Mouse (Mus musculus): ENCODE results near the gene Golga2. TPM values are rescaled to one million over a fixed set of nuclear protein-coding genes. Genes with fewer than 3 reads are reported as not detected.

Gene Golga2
- polyA plus RNA-seq, 1 experiment, result 74.0 TPM

GRCm38 (mm10) chr2:32343351-32343671 is 56.1 kb downstream of the Golga2 start:
- Histone ChIP-seq H3K4me1 (ENCODE audit: control insufficient read depth, insufficient read depth, low read length) (peaks cover 69% of the 10 kb centered on the region), H3K4me3 (replicated peaks; ENCODE audit: insufficient read depth, low read depth, low read length) (no peak overlapping the region), H3K27ac (ENCODE audit: insufficient read depth, low read length) (peak overlapping the region; percentile 92), H3K27me3 (ENCODE audit: control insufficient read depth, insufficient read depth, low read length) (no peaks in the 10 kb centered on the region)
- no peak for DNase-seq
- TF ChIP-seq POLR2A (IDR thresholded peaks at IDR 0.05; ENCODE audit: borderline replicate concordance, insufficient read depth, low read length) (no peak), CTCF (IDR thresholded peaks at IDR 0.05; ENCODE audit: borderline replicate concordance, insufficient read depth, low read depth, low read length) (no peak)
- WGBS, result 70% methylated on average over 2 of the region's 2 CpGs

- Histone ChIP-seq H3K4me3 (replicated peaks; ENCODE audit: insufficient read depth, low read depth, low read length) (no peak overlapping the region), H3K4me1 (ENCODE audit: control insufficient read depth, insufficient read depth, low read length) (peaks cover 76% of the 10 kb centered on the region), H3K27ac (ENCODE audit: insufficient read depth, low read length) (peak overlapping the region; percentile 98), H3K27me3 (ENCODE audit: control insufficient read depth, insufficient read depth, low read length) (no peaks in the 10 kb centered on the region)
- peak; percentile 98 to 99 for DNase-seq
- TF ChIP-seq POLR2A (IDR thresholded peaks at IDR 0.05; ENCODE audit: borderline replicate concordance, insufficient read depth, low read length) (peak; percentile 16; the same call in 1 of the 2 replicates), CTCF (IDR thresholded peaks at IDR 0.05; ENCODE audit: borderline replicate concordance, insufficient read depth, low read depth, low read length) (no peak)
- 7% methylated on average over 10 of the region's 10 CpGs for WGBS
Measured at GRCm38 (mm10) chr2:32344056-32344455, 56.9 kb downstream of the Golga2 start.

- Histone ChIP-seq H3K27me3 (ENCODE audit: control insufficient read depth, insufficient read depth, low read length) (no peaks in the 10 kb centered on the region), H3K4me3 (replicated peaks; ENCODE audit: insufficient read depth, low read depth, low read length) (peak overlapping the region; percentile 1), H3K27ac (ENCODE audit: insufficient read depth, low read length) (peak overlapping the region; percentile 98), H3K4me1 (ENCODE audit: control insufficient read depth, insufficient read depth, low read length) (peaks cover 80% of the 10 kb centered on the region)
- peak; percentile 47 to 58 for DNase-seq
- TF ChIP-seq CTCF (IDR thresholded peaks at IDR 0.05; ENCODE audit: borderline replicate concordance, insufficient read depth, low read depth, low read length), result no peak
- TF ChIP-seq POLR2A (IDR thresholded peaks at IDR 0.05; ENCODE audit: borderline replicate concordance, insufficient read depth, low read length), result no peak
- WGBS, result 32% methylated on average over 14 of the region's 14 CpGs
Measured at GRCm38 (mm10) chr2:32344598-32345321, 57.6 kb downstream of the Golga2 start.

- Histone ChIP-seq H3K27ac (ENCODE audit: insufficient read depth, low read length) (peak overlapping the region; percentile 100), H3K4me1 (ENCODE audit: control insufficient read depth, insufficient read depth, low read length) (peaks cover 64% of the 10 kb centered on the region), H3K4me3 (replicated peaks; ENCODE audit: insufficient read depth, low read depth, low read length) (no peak overlapping the region), H3K27me3 (ENCODE audit: control insufficient read depth, insufficient read depth, low read length) (no peaks in the 10 kb centered on the region)
- TF ChIP-seq POLR2A (IDR thresholded peaks at IDR 0.05; ENCODE audit: borderline replicate concordance, insufficient read depth, low read length), result no peak
- no peak for TF ChIP-seq CTCF (IDR thresholded peaks at IDR 0.05; ENCODE audit: borderline replicate concordance, insufficient read depth, low read depth, low read length)
- WGBS, result 25% methylated on average over 6 of the region's 6 CpGs
- DNase-seq, result peak in 1 of 2 experiments; percentile 61
Measured at GRCm38 (mm10) chr2:32347019-32347418, 59.8 kb downstream of the Golga2 start.

- peak; percentile 79 to 83 for DNase-seq
Measured at GRCm38 (mm10) chr2:32348311-32348710, 61.1 kb downstream of the Golga2 start.

GRCm38 (mm10) chr2:32349625-32350255 is 62.6 kb downstream of the Golga2 start:
- TF ChIP-seq CTCF (IDR thresholded peaks at IDR 0.05; ENCODE audit: borderline replicate concordance, insufficient read depth, low read depth, low read length) (no peak), POLR2A (IDR thresholded peaks at IDR 0.05; ENCODE audit: borderline replicate concordance, insufficient read depth, low read length) (0 out of 2 replicates have a peak, but pooled peaks have one; percentile 18)
- Histone ChIP-seq H3K27ac (ENCODE audit: insufficient read depth, low read length) (peak overlapping the region; percentile 100), H3K4me1 (ENCODE audit: control insufficient read depth, insufficient read depth, low read length) (peaks cover 40% of the 10 kb centered on the region), H3K27me3 (ENCODE audit: control insufficient read depth, insufficient read depth, low read length) (no peaks in the 10 kb centered on the region), H3K4me3 (replicated peaks; ENCODE audit: insufficient read depth, low read depth, low read length) (peak overlapping the region; percentile 99)
- peak; percentile 56 to 71 for DNase-seq
- 11% methylated on average over 8 of the region's 8 CpGs for WGBS

More at GRCm38 (mm10) chr2:32348311-32348710, 61.1 kb downstream of the Golga2 start:
- H3K4me3 ChIP-seq (replicated peaks; ENCODE audit: insufficient read depth, low read depth, low read length), result peak overlapping the region; percentile 99
- peak overlapping the region; percentile 100 for H3K27ac ChIP-seq (ENCODE audit: insufficient read depth, low read length)
- H3K27me3 ChIP-seq (ENCODE audit: control insufficient read depth, insufficient read depth, low read length), result no peaks in the 10 kb centered on the region
- TF ChIP-seq CTCF (IDR thresholded peaks at IDR 0.05; ENCODE audit: borderline replicate concordance, insufficient read depth, low read depth, low read length), result 0 out of 2 replicates have a peak, but pooled peaks have one; percentile 1
- 0 out of 2 replicates have a peak, but pooled peaks have one; percentile 30 for TF ChIP-seq POLR2A (IDR thresholded peaks at IDR 0.05; ENCODE audit: borderline replicate concordance, insufficient read depth, low read length)
- 16% methylated on average over 11 of the region's 11 CpGs for WGBS
- H3K4me1 ChIP-seq (ENCODE audit: control insufficient read depth, insufficient read depth, low read length), result peaks cover 53% of the 10 kb centered on the region

GRCm38 (mm10) chr2:32350471-32351051 is 63.4 kb downstream of the Golga2 start:
- DNase-seq, result peak; percentile 73 to 76
- Histone ChIP-seq H3K4me3 (replicated peaks; ENCODE audit: insufficient read depth, low read depth, low read length) (peak overlapping the region; percentile 99), H3K4me1 (ENCODE audit: control insufficient read depth, insufficient read depth, low read length) (peaks cover 36% of the 10 kb centered on the region), H3K27me3 (ENCODE audit: control insufficient read depth, insufficient read depth, low read length) (no peaks in the 10 kb centered on the region), H3K27ac (ENCODE audit: insufficient read depth, low read length) (peak overlapping the region; percentile 100)
- 5% methylated on average over 13 of the region's 13 CpGs for WGBS
- TF ChIP-seq CTCF (IDR thresholded peaks at IDR 0.05; ENCODE audit: borderline replicate concordance, insufficient read depth, low read depth, low read length) (no peak), POLR2A (IDR thresholded peaks at IDR 0.05; ENCODE audit: borderline replicate concordance, insufficient read depth, low read length) (peak; percentile 29; the same call in 1 of the 2 replicates)
